Mouse (Mus musculus): ENCODE data around the gene Tlx2. TPM values are rescaled to one million over a fixed set of nuclear protein-coding genes. Genes with fewer than 3 reads are reported as not detected.

Gene Tlx2
- 5.6 and 9.6 TPM in 2 replicates for polyA plus RNA-seq (2012; rRNA removed)

GRCm38 (mm10) chr6:83070247-83070310 lies at the start of gene Tlx2:
Tlx2 (minus strand) TSS chr6:83070293.

GRCm38 (mm10) chr6:83115011-83115671 lies 45.0 kb upstream of the Tlx2 start, which contains the start of gene Mogs:
Mogs (plus strand) TSS chr6:83115496.

GRCm38 (mm10) chr6:83108762-83109668 lies 38.9 kb upstream of the Tlx2 start, which contains the start of gene Mrpl53:
Mrpl53 (plus strand) TSS chr6:83109040.

GRCm38 (mm10) chr6:83101316-83101687 lies 31.2 kb upstream of the Tlx2 start, which contains the start of the genes Ccdc142 and Gm42688:
Ccdc142 (plus strand) TSS chr6:83101601.
Gm42688 (plus strand) TSS chr6:83101617.

GRCm38 (mm10) chr6:83086121-83087035 lies 16.3 kb upstream of the Tlx2 start, which contains the start of gene Lbx2:
Lbx2 (plus strand) TSS chr6:83086367.

GRCm38 (mm10) chr6:83077630-83078323 lies 7.7 kb upstream of the Tlx2 start, which contains the start of gene Pcgf1:
Pcgf1 (plus strand) TSS chr6:83077869.

DNA sequence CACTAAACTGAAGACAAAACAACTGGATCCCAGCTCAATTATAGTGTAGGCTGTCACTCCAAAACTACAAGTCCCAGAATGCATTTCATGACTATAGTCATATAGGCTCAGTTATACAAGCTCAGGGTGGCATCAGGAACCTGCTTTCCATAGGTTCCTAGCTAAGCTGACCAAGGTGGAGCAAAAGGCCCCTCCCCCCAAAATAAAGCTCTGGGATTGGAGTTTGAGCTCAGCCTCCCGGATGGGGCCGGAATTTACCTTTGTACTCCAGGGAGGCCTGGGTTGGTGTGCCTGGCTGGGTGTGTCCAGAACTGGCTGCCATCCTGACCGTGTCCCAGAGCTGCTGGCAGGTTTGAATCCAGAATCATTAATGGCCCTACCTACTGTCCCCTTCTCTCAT lies 12.3 kb downstream of the Tlx2 start, which contains the start of gene Dqx1:
Gene Dqx1, plus strand, starts transcription at position 55 of the 400 bp plus-strand sequence.

GRCm38 (mm10) chr6:83054871-83055431 lies 15.1 kb downstream of the Tlx2 start, which contains the start of gene Htra2:
Htra2 (minus strand) TSS chr6:83055273.

GRCm38 (mm10) chr6:83054074-83054851 lies 15.8 kb downstream of the Tlx2 start, which contains the start of gene Aup1:
Aup1 (plus strand) TSS chr6:83054521.

GRCm38 (mm10) chr6:83033249-83034185 lies 36.6 kb downstream of the Tlx2 start, which contains the start of the genes Dok1 and Loxl3:
Dok1 (minus strand) TSS chr6:83033471.
Loxl3 (plus strand) TSS chr6:83034173.

Other genes with a start within 250 kb of the Tlx2 start
- 1.1 and 1.6 TPM in 2 replicates for gene Sema4f, start 130.5 kb downstream of the Tlx2 start, polyA plus RNA-seq (2012; rRNA removed)
- 0.44 and 0.59 TPM in 2 replicates for gene M1ap, start 123.4 kb downstream of the Tlx2 start, polyA plus RNA-seq (2012; rRNA removed)
- 11.9 and 13.7 TPM in 2 replicates for gene Dok1, start 36.8 kb downstream of the Tlx2 start, polyA plus RNA-seq (2012; rRNA removed)
- 5.0 and 5.3 TPM in 2 replicates for gene Loxl3, start 36.1 kb downstream of the Tlx2 start, polyA plus RNA-seq (2012; rRNA removed)
- 746 and 821 TPM in 2 replicates for gene Aup1, start 15.8 kb downstream of the Tlx2 start, polyA plus RNA-seq (2012; rRNA removed)
- 51.6 and 61.4 TPM in 2 replicates for gene Htra2, start 15.0 kb downstream of the Tlx2 start, polyA plus RNA-seq (2012; rRNA removed)
- 25.8 and 29.2 TPM in 2 replicates for gene Dqx1, start 12.4 kb downstream of the Tlx2 start, polyA plus RNA-seq (2012; rRNA removed)
- gene Pcgf1, start 7.6 kb upstream of the Tlx2 start, polyA plus RNA-seq (2012; rRNA removed): 12.9 and 13.3 TPM in 2 replicates
- gene Lbx2, start 16.1 kb upstream of the Tlx2 start, polyA plus RNA-seq (2012; rRNA removed): 0.57 and 1.5 TPM in 2 replicates
- gene Ccdc142, start 31.3 kb upstream of the Tlx2 start, polyA plus RNA-seq (2012; rRNA removed): 11.3 and 12.3 TPM in 2 replicates
- gene Gm42688, start 31.3 kb upstream of the Tlx2 start, polyA plus RNA-seq (2012; rRNA removed): 4.3 and 4.6 TPM in 2 replicates
- gene Mrpl53, start 38.7 kb upstream of the Tlx2 start, polyA plus RNA-seq (2012; rRNA removed): 69.7 and 85.9 TPM in 2 replicates
- 91.9 and 97.3 TPM in 2 replicates for gene Mogs, start 45.2 kb upstream of the Tlx2 start, polyA plus RNA-seq (2012; rRNA removed)
- 199 and 235 TPM in 2 replicates for gene Wbp1, start 51.3 kb upstream of the Tlx2 start, polyA plus RNA-seq (2012; rRNA removed)
- 59.8 and 64.1 TPM in 2 replicates for gene Ino80b, start 55.1 kb upstream of the Tlx2 start, polyA plus RNA-seq (2012; rRNA removed)
- gene Rtkn, start 65.2 kb upstream of the Tlx2 start, polyA plus RNA-seq (2012; rRNA removed): 86.7 and 88.4 TPM in 2 replicates
- 3.4 and 4.4 TPM in 2 replicates for gene Wdr54, start 86.1 kb upstream of the Tlx2 start, polyA plus RNA-seq (2012; rRNA removed)
- gene 1700003E16Rik, start 86.1 kb upstream of the Tlx2 start, polyA plus RNA-seq (2012; rRNA removed): 0.46 and 0.72 TPM in 2 replicates
- gene Dctn1, start 95.6 kb upstream of the Tlx2 start, polyA plus RNA-seq (2012; rRNA removed): 151 and 162 TPM in 2 replicates
- 0.21 TPM in 2 replicates for gene Slc4a5, start 149.5 kb upstream of the Tlx2 start, polyA plus RNA-seq (2012; rRNA removed)

Measured in colon, adult 2 months (tissue).